Mouse (Mus musculus) kidney, postnatal 4 days (tissue): ENCODE data around the gene Runx1.

ENCODE experiments used
- DNase-seq, 2 experiments: peaks; one replicate each; pipeline ENCODE4 v3.0.0; 2021; ENCODE audit warnings: mixed read lengths in 2 of 2

The Runx1 gene

GRCm38 (mm10) chr16:92552858-92553257 lies 273.1 kb downstream of the Runx1 start:
- no peak for DNase-seq

- no peak for DNase-seq
Observed at GRCm38 (mm10) chr16:92552106-92552382, 273.9 kb downstream of the Runx1 start.
